Mouse (Mus musculus): ENCODE data around the gene Gng4.
"Not testable (repeated sequence)": the region's sequence is repeated elsewhere in the genome, so short reads cannot be mapped to it uniquely, and the experiment has no call there.

The Gng4 gene

DNA sequence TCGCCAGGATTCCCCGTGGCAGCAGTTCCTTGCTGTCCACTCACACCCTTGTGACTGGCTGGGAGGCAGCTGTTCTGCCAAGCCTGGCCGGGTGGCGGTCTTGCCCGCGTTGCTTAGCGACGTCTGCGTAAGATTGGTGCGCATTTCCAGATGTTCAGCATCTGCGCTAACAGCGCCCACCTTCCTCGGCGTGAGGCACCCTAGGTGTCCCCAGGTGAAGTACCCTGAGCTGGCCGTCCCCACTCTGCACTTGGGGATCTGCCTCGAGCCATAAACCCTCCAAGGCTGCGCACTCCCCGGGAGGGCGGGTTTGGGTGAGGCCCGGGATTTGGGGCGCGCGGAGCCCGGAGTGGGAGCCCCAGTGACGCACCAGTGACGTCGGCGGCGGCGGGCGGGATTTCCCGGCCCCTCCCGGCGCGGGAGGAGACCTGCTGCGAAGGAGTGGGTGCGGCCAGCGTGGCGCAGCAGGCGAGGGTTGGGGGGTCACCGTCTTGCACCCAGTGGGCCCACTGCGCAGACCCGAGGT is at the start of gene Gng4:
Gng4 (plus strand) TSS at position 166 of the 526 bp plus-strand sequence.
- in situ Hi-C loops (cut with MseI, MboI), result no loop called here

DNA sequence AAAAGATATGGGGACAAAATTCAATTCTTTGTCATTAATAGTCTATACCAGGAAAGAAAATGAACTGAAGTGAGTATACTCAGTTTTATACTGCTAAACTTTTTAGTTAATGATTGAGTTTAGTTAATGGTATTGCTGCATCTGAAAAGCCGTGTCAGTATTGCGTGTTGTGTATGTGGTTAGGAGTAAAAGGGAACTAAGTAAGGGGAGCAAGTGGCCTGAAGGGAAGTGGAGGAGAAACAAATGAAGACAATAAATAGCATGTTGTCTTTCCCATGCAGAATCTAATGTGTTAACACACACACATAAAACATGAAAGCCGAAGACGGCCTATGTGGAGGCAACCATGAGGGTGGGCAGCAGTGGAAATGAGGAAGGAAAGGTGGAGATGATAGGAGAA is 44.6 kb upstream of the Gng4 start:
- in situ Hi-C loops (cut with MseI, MboI), result no loop called here

DNA sequence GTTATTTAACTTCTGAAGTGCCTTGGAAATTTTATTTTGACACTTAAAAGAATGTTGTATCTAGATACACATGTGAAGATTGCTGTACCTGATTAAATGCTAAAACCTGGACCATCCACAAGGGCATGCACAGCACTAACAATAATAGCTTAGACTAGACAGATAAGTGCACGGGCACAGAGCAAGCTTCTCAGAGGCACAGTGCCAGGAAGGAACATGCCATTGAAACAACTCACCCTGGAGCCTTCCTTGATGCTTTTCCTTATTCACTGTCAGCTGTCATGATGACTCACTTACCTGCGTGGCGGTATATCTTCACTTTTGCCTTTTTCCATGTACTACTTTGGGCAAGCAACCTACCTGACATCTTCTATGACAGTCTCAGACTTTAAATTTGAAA is 37.9 kb upstream of the Gng4 start:
- in situ Hi-C loops (cut with MseI, MboI), result no loop called here

DNA sequence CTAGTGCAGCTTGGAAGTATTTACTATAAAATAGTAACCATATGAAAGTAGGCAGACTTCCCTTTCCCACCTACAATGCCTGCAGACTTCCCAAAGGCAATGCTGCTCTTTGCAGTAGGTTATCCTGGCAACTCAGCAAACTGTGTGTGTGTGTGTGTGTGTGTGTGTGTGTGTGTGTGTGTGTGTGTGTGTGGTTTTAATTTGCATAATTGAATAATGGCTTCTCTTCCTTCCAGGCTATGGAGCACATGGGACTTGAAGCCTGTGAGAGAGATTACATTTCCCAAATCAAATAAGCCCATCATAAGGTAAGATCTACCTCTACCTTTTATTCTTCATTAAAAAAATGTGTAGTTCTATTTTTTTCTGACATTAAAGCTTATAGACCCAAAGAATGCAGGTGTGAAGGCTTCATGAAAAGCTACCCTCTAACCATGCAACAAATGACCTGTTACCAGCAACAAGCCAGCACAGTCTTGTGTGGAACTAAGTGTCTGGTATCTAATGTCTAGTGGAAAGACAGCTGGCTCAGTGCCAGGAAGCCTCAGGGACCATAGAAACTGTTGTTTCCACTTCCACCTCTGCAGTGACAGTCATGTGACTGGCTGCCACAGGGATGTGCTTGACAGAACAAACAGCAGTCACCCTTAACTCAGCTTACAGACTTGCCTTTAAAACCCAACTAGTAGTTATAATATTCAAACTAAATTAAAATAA is 7.9 kb upstream of the Gng4 start:
- in situ Hi-C loops (cut with MseI, MboI), result no loop called here

DNA sequence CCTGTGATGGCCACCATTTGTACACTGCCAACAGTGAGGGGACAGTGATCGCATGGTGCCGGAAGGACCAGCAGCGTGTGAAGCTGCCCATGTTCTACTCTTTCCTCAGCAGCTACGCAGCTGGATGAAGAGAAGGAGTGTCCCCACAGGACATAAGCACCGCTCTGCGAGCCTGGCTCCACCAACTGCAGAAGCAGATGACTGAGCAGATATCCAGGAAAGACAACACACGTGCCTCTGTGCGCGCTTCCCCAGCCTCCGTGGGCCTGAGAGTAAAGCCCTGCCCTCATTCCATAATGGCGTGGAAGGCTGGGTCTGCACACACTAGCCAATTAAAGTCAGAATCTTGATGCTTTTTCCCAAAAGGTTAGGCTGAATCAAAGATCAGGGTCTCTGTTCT is 6.8 kb upstream of the Gng4 start:
- in situ Hi-C loops (cut with MseI, MboI), result no loop called here

DNA sequence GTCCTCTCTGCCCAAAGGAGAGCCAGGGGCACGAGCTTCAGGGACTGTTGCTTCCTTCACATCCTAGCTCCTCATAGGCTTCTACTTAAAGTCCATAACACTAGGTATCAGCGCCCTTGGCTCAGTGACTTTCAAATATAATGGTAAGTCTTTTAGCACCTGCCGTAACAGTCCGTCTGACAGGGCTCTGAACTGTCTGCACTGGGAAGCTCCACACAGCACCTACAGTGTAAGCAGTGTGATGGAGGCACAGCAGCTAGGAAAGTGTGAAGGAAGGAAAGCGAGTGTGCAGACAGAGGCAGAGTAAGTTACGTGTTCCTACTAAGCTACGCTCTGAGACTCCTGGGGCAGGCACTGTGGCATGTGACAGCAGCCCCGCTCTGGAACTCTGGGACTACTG is 6.2 kb upstream of the Gng4 start:
- in situ Hi-C loops (cut with MseI, MboI), result no loop called here

DNA sequence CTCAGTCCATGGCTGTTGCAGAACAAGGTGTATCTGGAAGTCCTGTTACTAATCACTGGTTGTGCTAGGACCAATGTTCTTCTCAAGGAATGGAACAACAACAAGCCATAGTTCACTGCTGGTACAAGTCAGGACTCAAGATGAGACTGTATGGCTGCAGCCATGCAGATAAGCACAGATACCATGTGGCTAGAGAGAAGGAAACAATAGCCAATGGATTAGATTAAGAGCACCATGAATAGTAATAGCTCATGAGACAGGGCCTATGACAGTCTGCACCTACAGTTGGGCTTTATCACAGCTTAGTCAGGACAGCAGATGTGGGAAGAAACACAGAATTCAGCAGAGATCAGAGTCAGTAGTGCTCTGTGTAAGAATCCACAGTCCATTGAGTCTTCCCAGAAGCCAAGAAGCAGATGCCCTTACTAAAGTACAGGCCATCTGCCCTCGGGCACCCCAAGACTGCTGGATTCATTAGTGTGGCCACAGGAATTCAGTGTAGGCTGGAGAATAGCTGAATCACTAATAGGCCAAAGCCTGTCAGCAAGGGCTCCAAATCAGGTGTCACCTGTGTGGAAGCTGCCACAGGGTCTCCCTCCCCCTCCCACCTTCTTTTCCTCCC is 4.9 kb upstream of the Gng4 start:
- in situ Hi-C loops (cut with MseI, MboI), result no loop called here

DNA sequence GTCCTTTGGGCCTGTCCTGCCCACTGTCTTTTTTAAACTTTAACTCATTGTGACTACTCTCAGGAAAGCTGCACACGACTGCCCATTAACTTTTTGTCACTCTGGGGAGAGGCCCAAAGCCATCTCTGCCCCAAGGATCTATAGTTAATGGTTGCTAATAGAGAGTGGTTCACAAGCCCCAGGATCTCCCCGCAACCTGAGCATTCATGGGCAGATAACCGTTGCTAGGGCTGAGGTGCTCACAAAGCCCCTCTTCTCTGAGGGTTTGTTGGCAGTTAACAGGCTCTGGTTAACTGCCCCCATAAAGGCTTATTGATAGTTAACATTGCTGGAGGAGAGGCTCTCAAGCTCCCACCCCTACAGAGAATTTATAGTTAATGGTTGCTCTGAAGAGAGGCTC is 3.6 kb upstream of the Gng4 start:
- in situ Hi-C loops (cut with MseI, MboI), result no loop called here

DNA sequence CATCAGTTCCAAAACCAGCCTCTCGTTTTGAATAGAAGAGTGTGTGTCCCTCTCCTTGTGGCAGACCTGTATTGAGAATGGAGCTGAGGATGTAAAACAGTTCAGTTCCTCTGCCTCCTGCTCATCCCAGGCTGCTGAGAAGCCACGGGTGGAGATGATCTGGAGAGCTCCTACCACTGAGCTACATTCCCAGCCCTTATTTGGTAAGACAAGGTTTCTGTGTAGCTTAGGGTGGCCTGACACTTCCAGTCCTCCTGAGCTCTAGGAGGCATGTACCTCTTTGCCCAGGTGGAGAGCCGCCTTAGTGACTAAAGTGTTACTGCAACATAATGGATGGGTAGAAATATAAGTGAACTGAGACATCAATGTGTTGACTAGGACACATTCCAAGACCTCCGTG is 2.8 kb upstream of the Gng4 start:
- in situ Hi-C loops (cut with MseI, MboI), result no loop called here

DNA sequence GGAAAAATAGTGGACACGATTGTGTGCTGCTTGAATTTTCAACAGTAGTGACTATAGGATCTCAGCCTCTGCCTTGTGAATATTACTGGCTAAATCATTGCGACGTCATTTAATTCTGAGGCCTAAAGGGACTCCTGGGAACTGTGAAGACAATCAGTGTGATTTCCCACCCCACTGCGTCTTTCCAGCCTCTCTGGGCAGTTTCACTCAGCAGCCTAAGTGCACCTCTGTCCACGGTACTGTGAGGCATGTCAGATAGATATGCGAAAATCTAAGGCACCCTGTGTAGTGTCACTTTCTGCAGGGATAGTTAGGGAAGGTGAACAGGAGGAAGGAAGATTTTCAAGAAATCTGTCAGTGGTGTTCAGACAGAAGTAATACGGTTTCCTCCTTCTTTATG is 563 bp upstream of the Gng4 start:
- in situ Hi-C loops (cut with MseI, MboI), result no loop called here

DNA sequence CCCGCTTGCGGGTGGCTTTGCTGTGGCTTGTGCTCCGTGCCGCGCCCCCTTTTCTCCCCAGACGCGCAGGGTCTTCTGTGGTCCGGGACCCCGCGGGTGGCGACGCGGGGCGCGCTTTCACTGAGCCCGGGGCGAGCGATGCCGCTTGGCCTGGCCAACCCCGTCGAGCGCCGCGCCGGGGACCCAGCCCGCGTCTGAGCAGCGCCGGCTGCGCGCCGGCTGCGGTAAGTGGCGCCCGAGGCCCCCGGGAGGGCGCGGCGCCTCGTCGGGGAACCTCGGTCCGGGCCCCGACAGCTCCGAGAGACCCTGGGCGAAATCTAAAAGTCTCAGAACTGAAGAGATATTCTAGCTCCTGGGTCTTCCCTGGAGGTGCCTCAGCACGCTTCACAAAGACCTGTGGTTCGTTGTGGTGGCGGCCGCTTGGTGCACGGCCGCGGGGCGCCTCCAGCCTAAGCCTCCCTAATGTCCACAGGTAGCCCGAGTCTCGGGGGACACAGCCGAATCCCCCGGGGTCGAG is 619 bp downstream of the Gng4 start:
- in situ Hi-C loops (cut with MseI, MboI), result no loop called here

DNA sequence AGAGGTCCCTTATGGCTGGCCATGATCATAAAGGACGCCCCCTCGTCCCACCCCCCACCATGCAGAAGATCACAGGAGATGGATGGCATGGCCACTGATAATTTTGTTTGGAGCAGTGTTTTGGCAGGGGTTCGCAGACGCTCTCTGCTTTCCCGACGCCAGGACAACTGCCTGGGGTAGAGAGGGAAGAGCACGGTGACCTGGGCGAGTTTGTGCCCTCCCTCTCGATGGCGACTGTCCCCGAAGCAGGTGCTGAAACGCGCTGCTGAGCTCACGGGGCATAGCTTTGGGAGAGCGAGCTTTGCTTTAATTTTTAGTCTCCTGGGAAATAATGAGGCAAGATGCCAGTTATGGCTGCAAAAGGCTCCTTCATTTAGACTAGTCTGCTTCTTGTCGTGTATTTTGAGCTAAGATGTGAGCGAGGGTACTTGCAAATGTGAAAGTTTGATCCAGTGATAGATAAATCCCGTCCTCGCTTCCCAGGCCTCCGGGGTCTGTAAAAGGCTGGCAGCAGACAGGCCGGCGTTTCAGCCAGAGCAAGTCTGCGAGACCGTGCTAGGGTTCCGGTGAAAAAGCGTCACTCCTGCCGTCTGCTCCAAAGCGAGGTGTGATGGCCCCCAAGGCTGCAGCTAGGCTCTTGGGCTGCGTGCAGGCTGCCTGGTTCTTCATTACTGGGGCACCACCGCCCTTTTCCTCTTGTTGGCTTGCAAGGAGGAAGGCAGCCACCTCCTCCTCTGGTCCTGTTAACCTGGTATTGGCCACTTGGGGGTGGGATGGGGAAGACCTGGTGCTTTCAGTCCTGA is 1.3 kb downstream of the Gng4 start:
- in situ Hi-C loops (cut with MseI, MboI), result no loop called here

DNA sequence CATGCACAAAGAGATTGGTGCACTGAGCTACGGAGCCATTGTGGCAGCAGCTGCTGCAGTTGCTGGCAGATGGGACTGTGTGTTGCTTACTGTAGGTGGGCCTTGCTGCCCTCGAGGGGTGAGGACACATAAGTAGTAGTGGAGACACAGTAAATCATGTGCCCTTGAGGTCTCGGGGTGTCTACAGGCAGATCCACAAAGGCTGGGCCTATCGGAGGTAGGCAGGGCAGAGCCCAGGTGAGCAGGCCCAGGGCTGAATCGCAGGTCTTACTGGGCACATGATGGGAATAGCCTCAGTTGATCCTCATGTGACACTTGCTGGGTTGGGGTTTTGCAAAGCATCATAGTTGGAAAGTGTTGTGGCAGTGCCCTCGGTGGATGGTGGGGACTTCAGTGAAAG is 3.1 kb downstream of the Gng4 start:
- in situ Hi-C loops (cut with MseI, MboI), result no loop called here

DNA sequence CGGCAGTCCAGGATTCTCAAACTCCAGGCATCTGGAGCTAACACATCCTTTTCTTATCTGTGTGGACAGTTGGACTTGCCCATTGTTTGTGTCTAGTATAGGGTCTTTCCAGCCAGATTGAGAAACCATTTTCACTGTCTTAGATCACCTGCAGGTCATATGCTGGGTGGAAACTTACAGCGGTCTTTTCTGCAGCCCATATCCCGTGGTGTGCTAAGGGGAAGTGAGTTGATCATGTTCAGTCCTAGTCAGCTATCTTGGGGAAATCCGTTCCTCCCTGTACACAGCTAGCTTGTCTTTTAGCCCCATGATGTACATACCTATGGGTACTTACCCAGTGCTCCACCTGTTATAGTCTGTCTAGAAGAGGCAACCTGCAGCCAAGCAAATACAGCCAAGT is 4.2 kb downstream of the Gng4 start:
- in situ Hi-C loops (cut with MseI, MboI), result no loop called here

DNA sequence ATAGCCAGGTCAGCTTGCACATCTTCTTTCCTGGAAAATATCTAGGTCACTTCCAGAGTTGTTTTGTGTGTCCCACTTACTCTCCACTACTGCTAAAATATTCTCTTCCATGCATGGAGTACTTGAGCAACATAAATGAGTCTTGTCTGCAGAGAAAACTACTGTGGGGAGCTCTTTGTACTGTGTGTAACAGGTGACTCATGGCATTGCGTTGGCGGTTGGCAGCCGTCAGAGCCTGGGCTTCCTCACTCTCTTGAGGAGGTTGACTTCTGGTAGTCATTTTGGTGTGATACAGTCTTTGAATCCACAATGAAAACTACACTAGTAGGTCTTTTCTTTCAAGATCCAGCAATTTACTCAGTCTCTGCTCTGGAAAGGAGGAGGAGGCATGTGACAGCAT is 8.1 kb downstream of the Gng4 start:
- in situ Hi-C loops (cut with MseI, MboI), result no loop called here

DNA sequence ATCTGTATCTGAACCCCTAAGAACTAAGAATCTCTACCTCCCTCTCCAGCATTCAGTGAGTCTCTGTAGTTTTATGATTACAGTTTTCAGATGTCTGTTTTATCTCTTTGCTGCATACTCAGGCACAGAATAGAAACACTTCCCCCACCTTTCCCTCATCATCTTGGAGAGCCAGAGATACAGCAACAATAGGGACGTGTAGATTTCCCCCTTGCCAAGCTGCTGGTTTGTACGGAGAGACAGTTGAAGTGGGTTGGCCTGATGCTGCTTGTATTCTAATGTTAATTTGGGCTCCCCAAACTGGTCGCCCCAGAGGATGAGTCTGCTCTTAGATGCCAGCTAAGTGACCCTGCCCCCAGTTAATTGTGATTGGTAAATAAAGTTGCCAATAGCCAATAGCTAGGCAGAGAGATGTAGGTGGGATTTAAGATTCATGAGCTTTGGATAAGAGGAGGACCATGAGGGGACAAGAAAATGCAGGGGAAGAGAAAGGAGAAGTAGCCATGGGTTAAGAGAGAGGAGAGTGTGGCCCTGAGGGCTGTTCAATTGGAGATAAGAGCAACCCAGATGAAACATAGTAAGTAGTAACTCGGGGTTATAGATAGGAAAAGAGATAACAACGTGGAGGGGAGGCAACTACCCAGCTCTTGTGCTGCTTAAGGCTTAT is 11.4 kb downstream of the Gng4 start:
- in situ Hi-C loops (cut with MseI, MboI), result no loop called here

DNA sequence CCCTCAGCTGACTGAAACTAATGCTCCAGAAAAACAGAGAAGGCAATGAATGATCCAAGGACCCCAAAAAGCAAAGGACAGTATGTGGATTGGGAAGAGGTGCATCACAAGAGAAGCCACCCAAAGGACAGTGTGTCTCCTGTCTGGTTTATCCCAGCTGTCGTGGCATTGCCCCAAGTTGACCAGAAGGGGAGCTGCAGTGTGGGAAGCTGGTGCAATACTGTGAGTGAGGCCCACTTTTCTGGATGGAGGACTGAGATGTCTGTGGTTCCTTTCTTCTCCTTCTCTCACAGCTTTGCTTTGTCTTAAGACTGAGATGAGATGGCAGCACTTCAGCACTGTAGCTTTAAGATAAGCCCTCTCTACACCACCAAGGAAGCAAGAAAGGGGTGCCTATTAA is 12.2 kb downstream of the Gng4 start:
- in situ Hi-C loops (cut with MseI, MboI), result no loop called here

DNA sequence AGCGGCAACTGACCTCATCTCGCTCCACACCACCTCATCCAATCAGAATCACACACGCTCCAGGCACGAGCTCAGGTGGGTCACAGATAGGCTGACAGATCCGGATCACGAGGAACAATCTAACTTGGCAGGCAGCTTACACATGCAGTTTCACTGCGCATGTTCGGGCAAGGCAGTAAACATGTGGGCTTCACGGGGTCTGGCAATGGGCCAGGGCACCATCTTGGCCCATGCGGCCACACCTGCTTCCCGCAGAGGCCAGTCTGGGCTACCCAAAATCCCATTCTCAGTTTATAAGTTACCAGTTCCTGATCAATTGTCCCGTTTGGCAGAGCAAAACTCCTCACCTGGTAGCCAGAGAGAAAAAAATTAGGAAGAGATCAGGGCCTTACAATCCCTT is 14.0 kb downstream of the Gng4 start:
- in situ Hi-C loops (cut with MseI, MboI), result not testable (repeated sequence)

DNA sequence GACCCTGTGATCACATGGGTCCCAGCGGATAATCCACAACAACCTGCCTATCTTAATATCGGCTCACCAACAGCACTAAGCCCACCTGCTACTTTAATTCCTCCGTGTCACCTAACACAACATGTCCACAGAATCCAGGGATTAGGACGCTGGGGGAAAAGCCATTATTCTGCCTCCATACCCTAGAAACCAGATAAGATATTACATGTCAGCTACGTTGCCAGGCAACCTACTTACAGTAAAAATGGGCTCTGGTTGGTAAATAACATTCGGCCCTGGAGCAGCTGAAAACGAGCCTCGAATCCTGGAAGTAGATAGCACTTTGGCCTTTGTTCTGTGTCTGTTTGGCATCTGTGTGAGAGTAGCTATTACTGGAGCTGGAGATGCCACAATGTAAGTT is 14.9 kb downstream of the Gng4 start:
- in situ Hi-C loops (cut with MseI, MboI), result no loop called here

DNA sequence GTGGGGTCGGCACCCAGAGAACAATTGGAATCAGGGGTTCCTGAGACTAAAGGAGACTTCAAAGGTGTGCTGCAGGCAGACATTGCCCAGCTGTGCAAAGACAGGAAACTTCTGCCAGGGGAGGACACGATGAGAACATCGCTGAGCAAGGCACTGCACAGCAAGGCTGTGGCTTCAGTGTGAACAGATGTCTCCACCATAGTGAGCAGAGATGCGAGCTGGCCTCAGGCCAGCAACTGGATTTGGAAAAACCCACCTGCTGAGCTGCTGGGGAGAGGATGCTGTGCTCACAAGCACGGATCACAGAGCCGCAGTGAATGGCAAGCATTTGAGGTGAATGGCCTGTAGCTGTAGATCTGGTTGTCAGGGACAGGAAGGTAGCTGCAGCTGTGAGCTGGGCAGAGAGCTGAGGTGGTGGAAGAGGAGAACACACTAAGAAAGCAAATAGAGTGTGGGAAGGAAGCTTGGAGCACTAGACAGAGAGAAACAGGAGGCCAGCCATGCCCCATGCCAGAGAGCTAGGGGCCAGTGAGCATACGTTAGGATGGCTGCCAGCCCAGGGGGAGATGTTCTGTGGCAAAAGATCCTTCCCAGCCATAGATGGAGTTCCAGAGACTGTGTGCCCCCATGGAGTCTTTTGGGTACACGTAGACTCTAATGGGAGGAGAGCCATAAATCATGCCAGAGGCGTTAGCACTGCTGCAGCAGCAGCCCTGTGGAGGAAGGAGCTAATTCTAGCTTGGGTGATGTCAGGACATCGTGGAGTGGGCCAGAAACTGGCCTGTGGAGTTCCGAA is 24.7 kb downstream of the Gng4 start:
- in situ Hi-C loops (cut with MseI, MboI), result no loop called here

DNA sequence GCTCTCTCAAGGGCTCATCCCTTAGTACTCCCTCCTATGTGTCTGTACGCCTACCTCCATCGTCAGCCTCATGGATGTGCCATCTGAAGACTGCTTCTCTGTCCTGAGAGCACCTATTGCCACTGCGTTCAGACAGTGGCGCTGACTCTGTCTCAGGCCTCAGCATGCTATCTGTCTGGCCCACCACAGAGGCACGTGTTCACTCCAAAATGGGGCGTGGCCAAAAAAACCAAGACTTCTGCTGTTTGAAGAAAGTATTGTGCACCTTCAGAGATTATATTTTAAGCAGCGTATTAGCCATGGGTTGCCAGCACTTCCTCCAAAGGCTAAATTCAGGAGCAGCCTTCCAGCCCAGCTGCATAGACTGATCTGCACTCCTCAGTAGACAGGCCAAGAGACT is 27.0 kb downstream of the Gng4 start:
- in situ Hi-C loops (cut with MseI, MboI), result no loop called here

All from mouse trophoblast stem cell (cell line).